Mouse (Mus musculus): ENCODE results near the gene Med12l.
A peak's percentile ranks its signal among the peaks of the same experiment; 100 is the strongest.
"Not testable (repeated sequence)": the region's sequence is repeated elsewhere in the genome, so short reads cannot be mapped to it uniquely, and the experiment has no call there.

Med12l gene

GRCm38 (mm10) chr3:59022971-59023370 is 17.3 kb downstream of the Med12l start:
- no peak for DNase-seq (ENCODE audit: low spot score)

- no peak for DNase-seq (ENCODE audit: low spot score)
Measured at GRCm38 (mm10) chr3:59024531-59025192, 19.0 kb downstream of the Med12l start.

GRCm38 (mm10) chr3:59025193-59025535 is 19.5 kb downstream of the Med12l start:
- no peak for DNase-seq (ENCODE audit: low spot score)

- DNase-seq (ENCODE audit: low spot score), result no peak
Measured at GRCm38 (mm10) chr3:59028696-59029095, 23.1 kb downstream of the Med12l start.

GRCm38 (mm10) chr3:59030986-59031385 is 25.4 kb downstream of the Med12l start:
- DNase-seq (ENCODE audit: low spot score), result no peak

- DNase-seq (ENCODE audit: low spot score), result no peak
Measured at GRCm38 (mm10) chr3:59041487-59041886, 35.9 kb downstream of the Med12l start.

GRCm38 (mm10) chr3:59054834-59055535 is 49.4 kb downstream of the Med12l start:
- DNase-seq (ENCODE audit: low spot score), result no peak

- DNase-seq (ENCODE audit: low spot score), result peak; percentile 83
Measured at GRCm38 (mm10) chr3:59059022-59059541, 53.5 kb downstream of the Med12l start.

- DNase-seq (ENCODE audit: low spot score), result no peak
Measured at GRCm38 (mm10) chr3:59060131-59060530, 54.5 kb downstream of the Med12l start.

GRCm38 (mm10) chr3:59062141-59062540 is 56.5 kb downstream of the Med12l start:
- no peak for DNase-seq (ENCODE audit: low spot score)

GRCm38 (mm10) chr3:59063431-59063830 is 57.8 kb downstream of the Med12l start:
- DNase-seq (ENCODE audit: low spot score), result no peak

- no peak for DNase-seq (ENCODE audit: low spot score)
Measured at GRCm38 (mm10) chr3:59065937-59066336, 60.3 kb downstream of the Med12l start.

GRCm38 (mm10) chr3:59066558-59067294 is 61.1 kb downstream of the Med12l start:
- no peak for DNase-seq (ENCODE audit: low spot score)

GRCm38 (mm10) chr3:59069071-59069470 is 63.4 kb downstream of the Med12l start:
- DNase-seq (ENCODE audit: low spot score), result not testable (repeated sequence)

GRCm38 (mm10) chr3:59077278-59077677 is 71.7 kb downstream of the Med12l start:
- DNase-seq (ENCODE audit: low spot score), result no peak

- no peak for DNase-seq (ENCODE audit: low spot score)
Measured at GRCm38 (mm10) chr3:59078585-59078984, 73.0 kb downstream of the Med12l start.

GRCm38 (mm10) chr3:59079327-59079726 is 73.7 kb downstream of the Med12l start:
- DNase-seq (ENCODE audit: low spot score), result peak; percentile 59

- no peak for DNase-seq (ENCODE audit: low spot score)
Measured at GRCm38 (mm10) chr3:59080293-59080916, 74.8 kb downstream of the Med12l start.

- DNase-seq (ENCODE audit: low spot score), result no peak
Measured at GRCm38 (mm10) chr3:59080919-59081318, 75.3 kb downstream of the Med12l start.

GRCm38 (mm10) chr3:59092702-59093101 is 87.1 kb downstream of the Med12l start:
- no peak for DNase-seq (ENCODE audit: low spot score)

- DNase-seq (ENCODE audit: low spot score), result no peak
Measured at GRCm38 (mm10) chr3:59097421-59097820, 91.8 kb downstream of the Med12l start.

- DNase-seq (ENCODE audit: low spot score), result no peak
Measured at GRCm38 (mm10) chr3:59098540-59098939, 92.9 kb downstream of the Med12l start.
